Mouse (Mus musculus): ENCODE measurements around the gene Asic2.

GRCm38 (mm10) chr11:81189103-81189502 is 779.2 kb downstream of the Asic2 start:
- no peak for TF ChIP-seq CTCF (IDR thresholded peaks at IDR 0.05; ENCODE audit: control insufficient read depth, insufficient read depth, low read length)
- TF ChIP-seq POLR2A (IDR thresholded peaks at IDR 0.05; ENCODE audit: borderline replicate concordance, control insufficient read depth, low read depth, low read length) = no peak
